Mouse (Mus musculus) cerebellum, adult 2 months (tissue): ENCODE data around the gene Aox2.

ENCODE experiments used
- CTCF ChIP-seq: fragments of 200-500 bp; IDR thresholded peaks from 2 replicates; pipeline ENCODE4 v1.5.1; 2011; ENCODE audit warnings: low read depth, mild to moderate bottlenecking, control low read depth, low read length, moderate library complexity, borderline replicate concordance; ENCODE audit not compliant: insufficient read depth
- POLR2A ChIP-seq: fragments of 200-500 bp; IDR thresholded peaks from 2 replicates; pipeline ENCODE4 v1.6.1; 2011; ENCODE audit warnings: low read length, control low read depth, borderline replicate concordance; ENCODE audit not compliant: insufficient read depth

GRCm38 (mm10) chr1:58407321-58407720 is 129.2 kb downstream of the Aox2 start:
- TF ChIP-seq POLR2A (no peak), CTCF (no peak)
